Mouse (Mus musculus) bone marrow macrophage, adult 2 months (primary cell): ENCODE results near the gene Krtap5-4.

Experiments
- CTCF ChIP-seq: IDR thresholded peaks from 2 replicates; pipeline ENCODE4 v1.5.1; 2012; ENCODE audit warnings: low read depth, mild to moderate bottlenecking, low read length, moderate library complexity
- POLR2A ChIP-seq: IDR thresholded peaks from 2 replicates; pipeline ENCODE4 v1.6.1; 2012; ENCODE audit warnings: mild to moderate bottlenecking, low read depth, low read length, borderline replicate concordance

DNA sequence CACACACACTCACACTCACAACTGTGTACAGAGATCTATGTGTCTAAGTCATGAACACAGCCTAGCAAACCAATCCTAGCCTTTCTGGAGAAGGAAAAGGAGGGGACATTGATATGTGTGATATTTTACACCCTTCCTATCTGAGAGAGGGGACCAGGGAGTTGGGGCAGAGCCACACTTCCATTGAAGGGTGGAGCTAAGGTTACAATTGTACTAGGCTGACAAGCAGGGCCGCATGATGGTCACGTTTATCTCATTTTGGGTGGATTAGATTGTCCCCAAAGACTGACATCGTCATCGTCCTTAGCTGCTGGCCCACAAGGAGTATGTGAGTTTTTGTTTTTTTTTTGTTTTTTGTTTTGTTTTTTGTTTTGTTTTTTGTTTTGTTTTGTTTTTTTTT is 27.9 kb downstream of the Krtap5-4 start:
- TF ChIP-seq POLR2A (no peak), CTCF (no peak)
